Mouse (Mus musculus) heart, embryonic 13.5 days (tissue): Measurements from ENCODE around the gene Arhgef3. TPM values are rescaled to one million over a fixed set of nuclear protein-coding genes. Genes with fewer than 3 reads are reported as not detected.

ENCODE experiments used
- ATAC-seq: fragments of 200-750 bp; cut with Nextera tagmentation; 2 replicates; pipeline ENCODE4 v1.8.0; 2017; ENCODE audit warnings: moderate TSS enrichment; ENCODE audit not compliant: insufficient number of reproducible peaks, low FRiP score, low TSS enrichment; ENCODE audit errors: extremely low read depth
- H3K27ac ChIP-seq: fragments of 300-500 bp; sonication (generic); replicated peaks from 2 replicates; pipeline ENCODE4 v1.5.1; 2015; ENCODE audit warnings: moderate library complexity, mild to moderate bottlenecking, inconsistent platforms
- H3K27me3 ChIP-seq: fragments of 300-500 bp; sonication (generic); replicated peaks from 2 replicates; pipeline ENCODE4 v1.6.1; 2015; ENCODE audit warnings: mild to moderate bottlenecking, inconsistent platforms
- H3K36me3 ChIP-seq: fragments of 300-500 bp; sonication (generic); 2 replicates; pipeline ENCODE4 v1.6.1; 2015; ENCODE audit warnings: mild to moderate bottlenecking, inconsistent platforms
- H3K4me1 ChIP-seq: fragments of 300-500 bp; sonication (generic); 2 replicates; pipeline ENCODE4 v1.6.1; 2015; ENCODE audit warnings: inconsistent platforms
- H3K4me2 ChIP-seq: fragments of 300-500 bp; sonication (generic); 2 replicates; pipeline ENCODE4 v1.6.1; 2015; ENCODE audit warnings: inconsistent platforms, mild to moderate bottlenecking, moderate library complexity
- H3K4me3 ChIP-seq: fragments of 300-500 bp; sonication (generic); 2 replicates; pipeline ENCODE4 v1.5.1; 2015; ENCODE audit warnings: moderate library complexity, mild to moderate bottlenecking, inconsistent platforms
- H3K9ac ChIP-seq: fragments of 300-500 bp; sonication (generic); 2 replicates; pipeline ENCODE4 v1.6.1; 2015; ENCODE audit warnings: inconsistent platforms, mild to moderate bottlenecking, moderate library complexity
- H3K9me3 ChIP-seq: fragments of 300-500 bp; sonication (generic); 2 replicates; pipeline ENCODE4 v1.6.1; 2016; ENCODE audit warnings: inconsistent platforms
- WGBS: fragments of 180-500 bp; shearing (Covaris S2); methylation state at CpG from one replicate; pipeline ENCODE4 v1.1.7; 2015; ENCODE audit warnings: mixed read lengths; 5-methylcytosine and 5-hydroxymethylcytosine counted together
- polyA plus RNA-seq: library from polyadenylated mRNA; unstranded; fragments of >200 nt; fragmentation: Nextera tagmentation; extraction: Ambion mirVana; gene quantifications from 2 replicates; pipeline ENCODE4 v1.2.1, GENCODE M21; 2015

The Arhgef3 gene
- polyA plus RNA-seq, 1 experiment from 2014 or later: 13.2 TPM

GRCm38 (mm10) chr14:27115991-27116390 lies 1.3 kb downstream of the Arhgef3 start:
- Histone ChIP-seq H3K36me3 (no peaks in the 10 kb centered on the region), H3K4me2 (peak overlapping the region; percentile 97), H3K27ac (no peak overlapping the region), H3K9me3 (no peaks in the 10 kb centered on the region), H3K4me3 (peak overlapping the region; percentile 75), H3K27me3 (peaks cover 25% of the 10 kb centered on the region), H3K9ac (no peak overlapping the region), H3K4me1 (peaks cover 32% of the 10 kb centered on the region)
- 44% methylated on average over 6 of the region's 6 CpGs for WGBS
- ATAC-seq: no peak

GRCm38 (mm10) chr14:27116577-27117165 lies 2.0 kb downstream of the Arhgef3 start:
- 62% methylated on average over 4 of the region's 4 CpGs for WGBS
- Histone ChIP-seq H3K9ac (no peak overlapping the region), H3K4me2 (peak overlapping the region; percentile 97; the same call in 1 of the 2 replicates), H3K4me3 (no peak overlapping the region), H3K4me1 (peaks cover 32% of the 10 kb centered on the region), H3K36me3 (no peaks in the 10 kb centered on the region), H3K27ac (no peak overlapping the region), H3K27me3 (peaks cover 25% of the 10 kb centered on the region), H3K9me3 (no peaks in the 10 kb centered on the region)
- ATAC-seq: no peak

DNA sequence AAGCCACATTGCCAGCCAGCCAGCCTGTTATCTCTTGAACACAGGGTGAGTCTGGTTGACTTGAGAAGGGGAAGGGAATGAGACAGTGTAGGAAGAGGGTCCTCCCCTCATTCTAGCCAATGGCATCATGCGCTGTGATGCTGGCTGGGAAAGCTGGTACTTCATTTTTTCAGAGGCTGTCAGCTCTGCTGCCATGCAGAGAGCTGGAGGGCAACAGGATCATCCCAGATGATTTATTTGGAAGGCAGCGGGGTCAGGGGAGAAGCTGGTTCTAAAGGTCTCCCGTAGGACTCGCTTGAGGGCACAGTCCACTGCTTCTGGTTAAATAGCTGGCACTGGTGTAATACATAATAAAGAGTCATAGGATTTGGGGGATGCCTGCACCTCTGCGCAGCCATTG lies 3.8 kb downstream of the Arhgef3 start:
- Histone ChIP-seq H3K9ac (no peak overlapping the region), H3K27ac (no peak overlapping the region), H3K4me3 (no peak overlapping the region), H3K4me1 (peaks cover 40% of the 10 kb centered on the region), H3K36me3 (no peaks in the 10 kb centered on the region), H3K4me2 (no peak overlapping the region), H3K27me3 (peaks cover 17% of the 10 kb centered on the region), H3K9me3 (no peaks in the 10 kb centered on the region)
- 83% methylated on average over 5 of the region's 5 CpGs for WGBS
- no peak for ATAC-seq

GRCm38 (mm10) chr14:27122646-27123045 lies 7.9 kb downstream of the Arhgef3 start:
- no peak for ATAC-seq
- no peaks in the 10 kb centered on the region; the same call in 1 of the 2 replicates for H3K27me3 ChIP-seq
- no peaks in the 10 kb centered on the region for H3K9me3 ChIP-seq
- peaks cover 15% of the 10 kb centered on the region for H3K4me1 ChIP-seq
- H3K9ac ChIP-seq: no peak overlapping the region
- no peaks in the 10 kb centered on the region for H3K36me3 ChIP-seq
- WGBS: 67% methylated on average over 3 of the region's 3 CpGs
- H3K4me3 ChIP-seq: no peak overlapping the region
- H3K4me2 ChIP-seq: no peak overlapping the region
- no peak overlapping the region for H3K27ac ChIP-seq

GRCm38 (mm10) chr14:27123543-27123942 lies 8.8 kb downstream of the Arhgef3 start:
- no peak overlapping the region for H3K4me2 ChIP-seq
- WGBS: 38% methylated on average over 8 of the region's 8 CpGs
- no peak overlapping the region for H3K4me3 ChIP-seq
- peaks cover 15% of the 10 kb centered on the region for H3K4me1 ChIP-seq
- H3K27ac ChIP-seq: peak overlapping the region; percentile 34; the same call in 1 of the 2 replicates
- no peaks in the 10 kb centered on the region for H3K27me3 ChIP-seq
- no peak for ATAC-seq
- no peaks in the 10 kb centered on the region for H3K9me3 ChIP-seq
- H3K36me3 ChIP-seq: no peaks in the 10 kb centered on the region
- 0 out of 2 replicates have a peak overlapping the region, but pooled peaks have one; percentile 2 for H3K9ac ChIP-seq

DNA sequence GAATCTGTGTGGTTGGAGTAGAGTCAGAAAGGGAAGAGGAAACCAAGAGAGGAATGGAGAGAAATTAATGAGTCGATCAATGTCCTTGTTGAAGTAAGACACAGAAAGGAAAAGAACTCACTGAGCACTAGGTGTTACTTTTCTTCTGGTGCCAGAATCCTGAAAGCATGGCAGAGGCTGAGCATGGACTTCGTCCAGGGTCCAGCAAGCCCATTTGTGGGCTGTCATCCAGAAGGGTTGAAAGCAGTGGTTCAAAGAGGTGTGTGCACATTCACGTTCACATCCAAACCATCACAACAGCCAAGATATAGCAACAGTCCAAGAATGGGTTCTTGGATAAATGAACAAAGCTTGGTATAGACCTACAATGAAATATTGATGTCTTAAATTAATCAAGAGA lies 15.3 kb downstream of the Arhgef3 start:
- Histone ChIP-seq H3K36me3 (0 out of 2 replicates have a peak, but pooled peaks cover 4% of the 10 kb centered on the region), H3K27ac (no peak overlapping the region), H3K9me3 (no peaks in the 10 kb centered on the region), H3K4me2 (no peak overlapping the region), H3K4me1 (no peaks in the 10 kb centered on the region), H3K9ac (no peak overlapping the region), H3K27me3 (no peaks in the 10 kb centered on the region), H3K4me3 (no peak overlapping the region)
- no peak for ATAC-seq
- 84% methylated on average over 3 of the region's 3 CpGs for WGBS

DNA sequence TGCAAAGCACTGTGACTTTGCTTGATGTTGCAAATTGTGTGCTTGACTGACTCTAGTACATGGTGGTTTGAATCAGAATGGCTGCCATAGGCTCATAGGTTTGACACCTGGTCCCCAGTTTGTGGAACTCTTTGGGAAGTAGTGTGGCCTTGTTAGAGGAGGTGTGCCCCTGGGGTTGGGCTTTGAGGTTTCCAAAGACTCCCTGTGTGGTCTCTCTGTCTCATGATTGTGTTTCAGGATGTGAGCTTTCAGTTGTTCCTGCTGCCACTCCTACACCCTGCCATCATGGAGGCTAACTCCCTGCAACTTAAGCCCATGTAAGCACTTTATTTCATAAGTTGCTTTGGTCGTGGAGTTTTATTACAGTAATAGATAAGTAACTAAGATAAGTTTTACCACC lies 16.0 kb downstream of the Arhgef3 start:
- 70% methylated on average over 1 of the region's 1 CpGs for WGBS
- Histone ChIP-seq H3K4me3 (no peak overlapping the region), H3K4me2 (no peak overlapping the region), H3K27ac (no peak overlapping the region), H3K9ac (no peak overlapping the region), H3K4me1 (no peaks in the 10 kb centered on the region), H3K27me3 (no peaks in the 10 kb centered on the region), H3K36me3 (0 out of 2 replicates have a peak, but pooled peaks cover 4% of the 10 kb centered on the region), H3K9me3 (no peaks in the 10 kb centered on the region)
- no peak for ATAC-seq

GRCm38 (mm10) chr14:27131521-27131920 lies 16.8 kb downstream of the Arhgef3 start:
- no peak for ATAC-seq
- Histone ChIP-seq H3K9ac (no peak overlapping the region), H3K4me1 (no peaks in the 10 kb centered on the region), H3K4me2 (no peak overlapping the region), H3K9me3 (no peaks in the 10 kb centered on the region), H3K27me3 (no peaks in the 10 kb centered on the region), H3K36me3 (0 out of 2 replicates have a peak, but pooled peaks cover 4% of the 10 kb centered on the region), H3K27ac (no peak overlapping the region), H3K4me3 (no peak overlapping the region)
- WGBS: 35% methylated on average over 1 of the region's 1 CpGs

GRCm38 (mm10) chr14:27138891-27139290 lies 24.2 kb downstream of the Arhgef3 start:
- H3K4me2 ChIP-seq: no peak overlapping the region
- no peak overlapping the region for H3K9ac ChIP-seq
- H3K9me3 ChIP-seq: no peaks in the 10 kb centered on the region
- H3K27me3 ChIP-seq: no peaks in the 10 kb centered on the region
- no peaks in the 10 kb centered on the region for H3K36me3 ChIP-seq
- H3K4me1 ChIP-seq: peaks cover 18% of the 10 kb centered on the region
- WGBS: 87% methylated on average over 9 of the region's 9 CpGs
- no peak overlapping the region for H3K27ac ChIP-seq
- no peak for ATAC-seq
- H3K4me3 ChIP-seq: no peak overlapping the region

- no peak for ATAC-seq
- Histone ChIP-seq H3K27me3 (no peaks in the 10 kb centered on the region), H3K36me3 (no peaks in the 10 kb centered on the region), H3K9me3 (no peaks in the 10 kb centered on the region), H3K27ac (no peak overlapping the region), H3K4me1 (peaks cover 25% of the 10 kb centered on the region), H3K4me3 (no peak overlapping the region), H3K4me2 (no peak overlapping the region), H3K9ac (no peak overlapping the region)
- 70% methylated on average over 3 of the region's 3 CpGs for WGBS
Observed at GRCm38 (mm10) chr14:27139968-27140367, 25.3 kb downstream of the Arhgef3 start.

GRCm38 (mm10) chr14:27141486-27141885 lies 26.8 kb downstream of the Arhgef3 start:
- peaks cover 34% of the 10 kb centered on the region for H3K4me1 ChIP-seq

GRCm38 (mm10) chr14:27142680-27143079 lies 28.0 kb downstream of the Arhgef3 start:
- H3K4me3 ChIP-seq: no peak overlapping the region
- H3K27ac ChIP-seq: no peak overlapping the region
- no peaks in the 10 kb centered on the region for H3K9me3 ChIP-seq
- H3K36me3 ChIP-seq: no peaks in the 10 kb centered on the region
- H3K27me3 ChIP-seq: no peaks in the 10 kb centered on the region
- ATAC-seq: no peak
- no peak overlapping the region for H3K9ac ChIP-seq
- WGBS: 84% methylated on average over 5 of the region's 5 CpGs
- H3K4me1 ChIP-seq: peaks cover 42% of the 10 kb centered on the region
- no peak overlapping the region for H3K4me2 ChIP-seq

More at GRCm38 (mm10) chr14:27141486-27141885, 26.8 kb downstream of the Arhgef3 start:
- ATAC-seq: no peak
- Histone ChIP-seq H3K36me3 (no peaks in the 10 kb centered on the region), H3K27me3 (no peaks in the 10 kb centered on the region), H3K4me2 (no peak overlapping the region), H3K9me3 (no peaks in the 10 kb centered on the region), H3K4me3 (no peak overlapping the region), H3K9ac (no peak overlapping the region), H3K27ac (no peak overlapping the region)
- WGBS: 21% methylated on average over 3 of the region's 3 CpGs
